Mouse (Mus musculus): ENCODE measurements around the gene Chsy1. TPM values are rescaled to one million over a fixed set of nuclear protein-coding genes. Genes with fewer than 3 reads are reported as not detected.

The Chsy1 gene
- total RNA-seq, 2 experiments from 2014 or later, result 17.6 to 18.3 TPM

DNA sequence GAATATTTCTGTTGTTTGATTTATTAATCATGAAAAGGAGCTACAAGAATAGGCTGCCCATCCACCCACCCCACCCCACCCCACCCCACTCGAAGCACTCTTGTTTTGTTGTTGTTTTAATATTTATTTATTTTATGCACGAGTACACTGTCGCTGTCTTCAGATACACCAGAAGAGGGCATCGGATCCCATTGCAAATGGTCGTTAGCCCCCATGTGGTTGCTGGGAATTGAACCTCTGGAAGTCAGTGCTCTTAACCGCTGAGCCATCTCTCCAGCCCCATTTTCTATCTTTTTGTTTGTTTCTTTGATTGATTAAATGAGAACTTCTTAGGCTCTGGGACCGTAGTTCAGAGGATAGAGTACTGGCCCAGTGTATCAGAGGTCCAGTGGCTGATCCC is 1.4 kb upstream of the Chsy1 start:
- no peak for DNase-seq (ENCODE audit: extremely low spot score in 1 of 2, low spot score in 1 of 2)

GRCm38 (mm10) chr7:66109855-66110635 is 730 bp downstream of the Chsy1 start:
- DNase-seq (ENCODE audit: extremely low spot score in 1 of 2, low spot score in 1 of 2), result peak; percentile 24 to 41

GRCm38 (mm10) chr7:66110636-66111112 is 1.4 kb downstream of the Chsy1 start:
- no peak for DNase-seq (ENCODE audit: extremely low spot score in 1 of 2, low spot score in 1 of 2)

GRCm38 (mm10) chr7:66111211-66111610 is 1.9 kb downstream of the Chsy1 start:
- no peak for DNase-seq (ENCODE audit: extremely low spot score in 1 of 2, low spot score in 1 of 2)

- DNase-seq (ENCODE audit: extremely low spot score in 1 of 2, low spot score in 1 of 2), result no peak
These were observed 4.2 kb downstream of the Chsy1 start for GRCm38 (mm10) chr7:66113561-66113960.

DNA sequence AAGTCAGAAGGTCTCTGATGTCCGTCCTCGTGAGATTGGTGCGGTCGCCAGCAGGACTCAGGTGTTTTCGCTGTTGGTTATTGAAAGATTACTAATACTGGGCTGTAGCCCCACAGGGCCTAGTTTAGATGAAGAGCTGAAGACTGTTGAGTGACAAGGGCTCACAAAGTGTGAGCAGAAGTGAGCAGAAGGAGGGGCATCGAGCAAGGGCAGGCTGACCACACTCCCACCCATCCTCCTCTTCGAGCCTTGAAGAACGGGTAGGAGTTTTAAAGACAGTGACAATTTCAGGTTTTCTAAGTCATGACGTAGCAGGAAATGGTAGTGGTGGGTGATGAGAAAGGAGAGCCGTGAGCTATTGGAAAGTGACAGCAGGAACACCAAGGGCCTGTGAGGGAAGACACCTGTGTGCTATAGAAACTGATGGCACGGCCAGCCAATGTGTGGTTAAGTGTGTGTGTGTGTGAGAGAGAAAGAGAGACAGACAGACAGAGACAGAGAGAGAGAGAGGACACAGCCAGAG is 6.6 kb downstream of the Chsy1 start:
- no peak for DNase-seq (ENCODE audit: extremely low spot score in 1 of 2, low spot score in 1 of 2)

DNA sequence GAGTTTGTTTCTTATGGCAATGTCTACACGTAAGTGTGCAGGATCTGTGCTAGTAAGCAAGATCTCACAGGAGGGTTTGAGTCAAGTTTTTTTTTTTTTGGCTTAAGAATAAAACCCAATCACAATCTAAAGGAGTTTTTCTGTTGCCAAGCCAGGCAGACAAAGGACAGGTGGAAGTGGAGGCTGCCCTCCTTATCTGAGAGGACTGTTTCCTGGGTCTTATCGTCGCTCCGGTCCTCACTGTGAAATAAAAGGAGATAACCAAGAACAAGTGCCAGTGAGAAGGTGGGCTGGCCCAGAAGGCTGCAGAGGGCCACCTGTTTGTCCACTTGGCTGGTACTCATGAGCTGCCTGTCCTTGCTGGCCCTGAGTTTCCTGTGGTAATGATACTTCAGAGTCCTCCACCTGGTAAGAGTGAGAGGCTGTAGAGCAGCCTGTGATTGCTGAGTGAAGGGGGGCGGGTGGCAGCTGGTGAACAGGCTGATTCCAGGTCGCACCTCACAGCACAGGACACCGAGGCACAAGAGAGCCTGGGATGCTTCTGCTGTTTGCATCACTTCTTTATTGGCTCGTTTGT is 7.7 kb downstream of the Chsy1 start:
- no peak for DNase-seq (ENCODE audit: extremely low spot score in 1 of 2, low spot score in 1 of 2)

DNA sequence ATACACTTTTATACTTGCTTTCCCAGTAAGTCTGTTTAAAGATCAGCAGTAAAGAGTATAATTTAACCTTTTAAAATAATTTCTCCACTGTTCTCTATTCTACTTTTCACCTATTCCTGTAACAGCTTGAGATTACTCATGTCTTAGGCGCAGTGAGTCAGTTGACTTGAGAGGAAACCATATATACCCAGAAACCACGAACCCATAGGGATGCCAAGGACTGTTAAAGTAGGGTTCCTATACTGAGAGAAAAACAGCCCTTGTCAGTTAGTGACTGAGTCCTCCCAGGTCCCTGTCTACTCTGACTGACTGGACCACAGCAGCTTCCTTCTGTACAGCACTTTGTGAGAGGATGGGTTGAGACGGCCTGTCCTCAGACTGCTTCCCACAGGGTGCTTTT is 8.7 kb downstream of the Chsy1 start:
- no peak for DNase-seq (ENCODE audit: extremely low spot score in 1 of 2, low spot score in 1 of 2)

- DNase-seq (ENCODE audit: extremely low spot score in 1 of 2, low spot score in 1 of 2), result no peak
These were observed 9.5 kb downstream of the Chsy1 start for GRCm38 (mm10) chr7:66118796-66119195.

- DNase-seq (ENCODE audit: extremely low spot score in 1 of 2, low spot score in 1 of 2), result no peak
These were observed 10.8 kb downstream of the Chsy1 start for GRCm38 (mm10) chr7:66120139-66120538.

DNA sequence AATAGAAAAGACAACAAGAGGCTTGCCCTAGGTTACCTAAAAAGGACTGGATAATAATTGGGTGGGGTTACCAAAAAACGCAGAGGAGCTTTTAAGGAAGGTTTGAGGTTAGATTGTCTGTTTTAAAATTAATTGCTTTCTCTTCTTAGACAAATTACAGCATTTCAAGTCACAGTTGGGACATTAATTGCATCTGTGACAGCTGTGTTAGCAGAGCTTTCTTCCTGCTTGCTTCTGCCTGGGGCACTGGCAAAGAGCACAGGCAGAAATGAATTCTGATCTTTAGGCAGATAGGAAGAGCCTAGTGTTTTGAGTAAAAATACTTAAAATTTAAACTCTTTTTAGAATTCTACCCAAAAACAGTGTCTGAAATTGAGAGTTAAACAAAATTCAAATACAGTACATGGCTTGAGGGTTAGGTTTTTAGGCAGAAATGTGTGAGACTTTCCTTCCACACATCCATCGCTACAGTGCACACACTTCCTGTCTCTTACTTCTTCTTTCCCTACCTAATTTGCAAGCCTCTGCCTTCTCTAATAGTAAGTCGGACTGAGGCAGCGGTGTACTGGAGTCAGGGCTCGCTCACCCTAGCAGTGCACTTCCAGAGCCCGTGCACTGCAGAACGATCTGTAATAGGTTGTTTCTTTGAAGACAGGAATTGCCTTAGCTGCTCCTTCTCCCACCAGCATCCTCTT is 11.5 kb downstream of the Chsy1 start:
- DNase-seq (ENCODE audit: extremely low spot score in 1 of 2, low spot score in 1 of 2), result no peak

- DNase-seq (ENCODE audit: extremely low spot score in 1 of 2, low spot score in 1 of 2), result no peak
These were observed 15.2 kb downstream of the Chsy1 start for GRCm38 (mm10) chr7:66124551-66124968.

DNA sequence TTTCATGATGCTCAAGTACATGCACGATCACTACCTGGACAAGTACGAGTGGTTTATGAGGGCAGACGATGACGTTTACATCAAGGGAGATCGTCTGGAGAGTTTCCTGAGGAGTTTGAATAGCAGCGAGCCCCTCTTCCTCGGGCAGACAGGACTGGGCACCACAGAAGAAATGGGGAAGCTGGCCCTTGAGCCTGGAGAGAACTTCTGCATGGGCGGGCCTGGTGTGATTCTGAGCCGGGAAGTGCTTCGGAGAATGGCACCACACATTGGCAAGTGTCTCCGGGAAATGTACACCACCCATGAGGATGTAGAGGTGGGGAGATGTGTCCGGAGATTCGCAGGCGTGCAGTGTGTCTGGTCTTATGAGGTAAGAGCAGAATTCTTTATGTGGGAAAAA is 16.1 kb downstream of the Chsy1 start:
- DNase-seq (ENCODE audit: extremely low spot score in 1 of 2, low spot score in 1 of 2), result no peak

GRCm38 (mm10) chr7:66127951-66128645 is 18.8 kb downstream of the Chsy1 start:
- no peak for DNase-seq (ENCODE audit: extremely low spot score in 1 of 2, low spot score in 1 of 2)

DNA sequence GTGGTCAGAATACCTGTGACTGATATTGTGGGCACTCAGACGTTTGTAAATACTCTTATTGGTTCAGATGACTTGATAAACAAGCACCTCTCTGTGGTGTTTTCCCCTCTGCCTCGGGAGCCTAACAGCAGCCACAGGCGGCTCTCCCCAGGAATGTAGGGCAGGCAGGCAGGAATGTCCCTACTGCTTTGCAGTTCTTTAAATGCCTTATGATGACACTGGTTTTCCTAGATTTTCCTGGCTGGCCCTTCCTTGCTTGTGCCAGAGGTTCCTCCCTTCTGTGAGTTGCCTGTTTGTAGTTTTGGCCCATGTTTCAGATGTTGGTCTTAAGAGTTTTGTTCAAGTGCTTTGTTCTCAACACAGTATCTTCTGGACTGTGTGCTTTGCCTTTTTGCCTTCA is 19.5 kb downstream of the Chsy1 start:
- no peak for DNase-seq (ENCODE audit: extremely low spot score in 1 of 2, low spot score in 1 of 2)

- DNase-seq (ENCODE audit: extremely low spot score in 1 of 2, low spot score in 1 of 2), result no peak
These were observed 21.0 kb downstream of the Chsy1 start for GRCm38 (mm10) chr7:66130296-66130695.

- no peak for DNase-seq (ENCODE audit: extremely low spot score in 1 of 2, low spot score in 1 of 2)
These were observed 22.6 kb downstream of the Chsy1 start for GRCm38 (mm10) chr7:66131776-66132421.

DNA sequence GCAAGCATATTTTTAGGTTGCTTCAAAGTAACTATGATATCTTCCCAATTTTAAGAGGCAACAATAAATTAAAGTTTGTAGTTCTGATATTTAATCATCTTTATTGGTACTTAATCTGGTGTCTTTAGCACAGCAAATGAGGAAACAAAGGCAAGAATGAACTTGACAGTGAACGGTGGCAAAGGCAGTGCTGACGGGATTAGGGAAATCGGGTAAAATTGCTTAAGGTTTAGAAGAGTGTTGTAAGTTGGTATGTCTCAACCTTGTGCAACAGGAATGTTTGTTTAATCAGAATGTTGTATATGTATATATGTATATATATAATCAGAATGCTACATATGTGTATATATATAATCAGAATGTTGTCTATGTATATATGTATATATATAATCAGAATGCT is 24.8 kb downstream of the Chsy1 start:
- no peak for DNase-seq (ENCODE audit: extremely low spot score in 1 of 2, low spot score in 1 of 2)

- no peak for DNase-seq (ENCODE audit: extremely low spot score in 1 of 2, low spot score in 1 of 2)
These were observed 26.3 kb downstream of the Chsy1 start for GRCm38 (mm10) chr7:66135644-66136043.

GRCm38 (mm10) chr7:66136187-66136586 is 26.9 kb downstream of the Chsy1 start:
- DNase-seq (ENCODE audit: extremely low spot score in 1 of 2, low spot score in 1 of 2), result no peak
